Mouse (Mus musculus) myocyte (in vitro differentiated cells): ENCODE measurements around the gene Susd2. TPM values are rescaled to one million over a fixed set of nuclear protein-coding genes. Genes with fewer than 3 reads are reported as not detected.

Experiments used
- H3K27me3 ChIP-seq: one replicate; pipeline ENCODE4 v1.6.1; 2011; ENCODE audit not compliant: control insufficient read depth, insufficient read depth, insufficient read length
- H3K36me3 ChIP-seq: one replicate; pipeline ENCODE4 v1.6.1; 2011; ENCODE audit not compliant: control insufficient read depth, insufficient read depth
- H3K4me2 ChIP-seq: one replicate; pipeline ENCODE4 v1.6.1; 2011; ENCODE audit warnings: low read depth, control low read depth
- H3K4me3 ChIP-seq: one replicate; pipeline ENCODE4 v1.5.1; 2011; ENCODE audit warnings: mild to moderate bottlenecking, control low read depth, moderate library complexity
- H3K79me2 ChIP-seq: one replicate; pipeline ENCODE4 v1.6.1; 2011; ENCODE audit not compliant: control insufficient read depth, insufficient read depth
- H3ac ChIP-seq: one replicate; pipeline ENCODE4 v1.6.1; 2011; ENCODE audit not compliant: control insufficient read depth, insufficient read length
- CEBPB ChIP-seq: IDR thresholded peaks from 2 replicates; pipeline ENCODE4 v1.6.1; 2011; ENCODE audit warnings: mild to moderate bottlenecking, moderate library complexity; ENCODE audit not compliant: poor library complexity, insufficient read depth, severe bottlenecking
- E2F4 ChIP-seq: IDR thresholded peaks from one replicate; pipeline ENCODE4 v1.6.1; 2011; ENCODE audit warnings: mild to moderate bottlenecking, control low read depth, moderate library complexity; ENCODE audit not compliant: insufficient read depth
- MAX ChIP-seq: IDR thresholded peaks from one replicate; pipeline ENCODE4 v1.6.1; 2011; ENCODE audit warnings: low read depth, mild to moderate bottlenecking, control low read depth
- MYOD1 ChIP-seq, 3 experiments: IDR thresholded peaks; one replicate each; pipeline ENCODE4 v1.6.1; 2011; ENCODE audit warnings: control low read depth in 2 of 3, low read depth in 2 of 3, mild to moderate bottlenecking in 2 of 3, moderate library complexity in 1 of 3; ENCODE audit not compliant: insufficient read length in 2 of 3, control insufficient read depth in 1 of 3
- MYOG ChIP-seq, 3 experiments: IDR thresholded peaks; one replicate each; pipeline ENCODE4 v1.6.1; 2011; ENCODE audit warnings: control low read depth in 2 of 3, low read depth in 2 of 3, mild to moderate bottlenecking in 2 of 3; ENCODE audit not compliant: insufficient read length in 2 of 3, control insufficient read depth in 1 of 3, insufficient read depth in 1 of 3
- POLR2A ChIP-seq: IDR thresholded peaks from one replicate; pipeline ENCODE4 v1.6.1; 2011; ENCODE audit warnings: low read depth, mild to moderate bottlenecking, control low read depth, moderate library complexity; ENCODE audit not compliant: insufficient read length
- POLR2AphosphoS2 ChIP-seq: IDR thresholded peaks from one replicate; pipeline ENCODE4 v1.6.1; 2011; ENCODE audit warnings: low read depth, control low read depth; ENCODE audit not compliant: insufficient read length
- REST ChIP-seq: IDR thresholded peaks from one replicate; pipeline ENCODE4 v1.6.1; 2011; ENCODE audit warnings: mild to moderate bottlenecking, control low read depth, moderate library complexity; ENCODE audit not compliant: insufficient read depth, insufficient read length
- SRF ChIP-seq: IDR thresholded peaks from one replicate; pipeline ENCODE4 v1.6.1; 2011; ENCODE audit warnings: low read depth; ENCODE audit not compliant: control insufficient read depth, insufficient read length
- TCF12 ChIP-seq: IDR thresholded peaks from one replicate; pipeline ENCODE4 v1.6.1; 2011; ENCODE audit warnings: mild to moderate bottlenecking, control low read depth; ENCODE audit not compliant: poor library complexity, insufficient read depth, severe bottlenecking
- TCF3 ChIP-seq: IDR thresholded peaks from one replicate; pipeline ENCODE4 v1.6.1; 2011; ENCODE audit warnings: low read depth, control low read depth; ENCODE audit not compliant: insufficient read length
- USF1 ChIP-seq: IDR thresholded peaks from one replicate; pipeline ENCODE4 v1.6.1; 2011; ENCODE audit warnings: low read depth, mild to moderate bottlenecking, control low read depth, moderate library complexity
- polyA plus RNA-seq: library from polyadenylated mRNA; unstranded; fragments of >200 nt; fragmentation: generic; extraction: Trizol; gene quantifications from one replicate; pipeline ENCODE4 v1.2.1, GENCODE M21; 2012; ENCODE audit warnings: missing spikeins

The Susd2 gene
- polyA plus RNA-seq, result 0.12 TPM

GRCm38 (mm10) chr10:75643741-75644343, at the start of gene Susd2:
Susd2 (minus strand) TSS chr10:75644008.
- peaks cover 3% of the 10 kb centered on the region for H3K27me3 ChIP-seq
- no peak within 1 kb of the TSS for H3K4me2 ChIP-seq
- H3ac ChIP-seq, result no peak within 1 kb of the TSS
- TF ChIP-seq SRF (no peak), MYOG (IDR thresholded peaks at IDR 0.05; ENCODE audit: control insufficient read depth in 1 of 3, insufficient read depth in 1 of 3, insufficient read length in 2 of 3, low read depth in 2 of 3) (no peak), POLR2AphosphoS2 (peak; percentile 3)
- no peaks in the 10 kb centered on the region for H3K79me2 ChIP-seq
- peaks cover 5% of the 10 kb centered on the region for H3K36me3 ChIP-seq
- H3K4me3 ChIP-seq, result no peak within 1 kb of the TSS

- Histone ChIP-seq H3K4me2 (no peak overlapping the region), H3K27me3 (no peaks in the 10 kb centered on the region), H3ac (no peak overlapping the region), H3K79me2 (no peaks in the 10 kb centered on the region), H3K4me3 (no peak overlapping the region), H3K36me3 (peaks cover 6% of the 10 kb centered on the region)
- TF ChIP-seq SRF (no peak), TCF12 (no peak)
Observed at GRCm38 (mm10) chr10:75688598-75688997, 44.8 kb upstream of the Susd2 start.

GRCm38 (mm10) chr10:75686724-75687123, 42.9 kb upstream of the Susd2 start:
- Histone ChIP-seq H3K36me3 (peaks cover 10% of the 10 kb centered on the region), H3K79me2 (no peaks in the 10 kb centered on the region), H3K27me3 (no peaks in the 10 kb centered on the region), H3ac (no peak overlapping the region), H3K4me3 (no peak overlapping the region), H3K4me2 (no peak overlapping the region)
- TF ChIP-seq POLR2A (no peak), TCF3 (no peak), TCF12 (no peak), CEBPB (no peak), MYOD1 (IDR thresholded peaks at IDR 0.05; ENCODE audit: control insufficient read depth in 1 of 3, insufficient read length in 2 of 3, low read depth in 2 of 3) (no peak), REST (no peak), USF1 (no peak), E2F4 (no peak), POLR2AphosphoS2 (no peak)

- Histone ChIP-seq H3ac (no peak overlapping the region), H3K36me3 (peaks cover 10% of the 10 kb centered on the region), H3K4me2 (no peak overlapping the region), H3K27me3 (no peaks in the 10 kb centered on the region), H3K79me2 (no peaks in the 10 kb centered on the region), H3K4me3 (no peak overlapping the region)
- TF ChIP-seq CEBPB, result no peak
- no peak for TF ChIP-seq POLR2A
- TF ChIP-seq REST, result no peak
- TF ChIP-seq TCF12, result no peak
- TF ChIP-seq SRF, result no peak
- no peak for TF ChIP-seq MAX
- TF ChIP-seq POLR2AphosphoS2, result no peak
- TF ChIP-seq USF1, result no peak
- no peak for TF ChIP-seq E2F4
- TF ChIP-seq MYOG (IDR thresholded peaks at IDR 0.05; ENCODE audit: control insufficient read depth in 1 of 3, insufficient read depth in 1 of 3, insufficient read length in 2 of 3, low read depth in 2 of 3), result no peak
- TF ChIP-seq MYOD1 (IDR thresholded peaks at IDR 0.05; ENCODE audit: control insufficient read depth in 1 of 3, insufficient read length in 2 of 3, low read depth in 2 of 3), result no peak
- TF ChIP-seq TCF3, result no peak
Observed at GRCm38 (mm10) chr10:75684035-75685004, 40.5 kb upstream of the Susd2 start.

GRCm38 (mm10) chr10:75680574-75681001, 36.8 kb upstream of the Susd2 start:
- peaks cover 10% of the 10 kb centered on the region for H3K36me3 ChIP-seq

More at GRCm38 (mm10) chr10:75680574-75681001, 36.8 kb upstream of the Susd2 start:
- H3K27me3 ChIP-seq, result no peaks in the 10 kb centered on the region
- H3K4me2 ChIP-seq, result no peak overlapping the region
- TF ChIP-seq E2F4 (no peak), TCF3 (no peak)
- no peak overlapping the region for H3K4me3 ChIP-seq
- no peaks in the 10 kb centered on the region for H3K79me2 ChIP-seq
- no peak overlapping the region for H3ac ChIP-seq
